Mouse (Mus musculus) embryonic facial prominence, embryonic 10.5 days (tissue): Measurements from ENCODE around the gene Med6. TPM values are rescaled to one million over a fixed set of nuclear protein-coding genes. Genes with fewer than 3 reads are reported as not detected.

ENCODE experiments used
- DNase-seq: peaks from one replicate; pipeline ENCODE4 v3.0.0-alpha.2; 2017; ENCODE audit warnings: low spot score
- H3K27ac ChIP-seq: fragments of 300-500 bp; sonication (generic); replicated peaks from 2 replicates; pipeline ENCODE4 v1.5.1; 2016; ENCODE audit warnings: mild to moderate bottlenecking
- H3K27me3 ChIP-seq: fragments of 300-500 bp; sonication (generic); replicated peaks from 2 replicates; pipeline ENCODE4 v1.6.1; 2016; ENCODE audit warnings: low read depth, mild to moderate bottlenecking; ENCODE audit not compliant: poor library complexity, severe bottlenecking
- H3K36me3 ChIP-seq: fragments of 300-500 bp; sonication (generic); replicated peaks from 2 replicates; pipeline ENCODE4 v1.6.1; 2016; ENCODE audit warnings: mild to moderate bottlenecking, moderate library complexity
- H3K4me1 ChIP-seq: fragments of 300-500 bp; sonication (generic); 2 replicates; pipeline ENCODE4 v1.6.1; 2016
- H3K4me3 ChIP-seq: fragments of 300-500 bp; sonication (generic); 2 replicates; pipeline ENCODE4 v1.5.1; 2016; ENCODE audit warnings: mild to moderate bottlenecking, moderate library complexity
- H3K9me3 ChIP-seq: fragments of 300-500 bp; sonication (generic); 2 replicates; pipeline ENCODE4 v1.6.1; 2016; ENCODE audit warnings: mild to moderate bottlenecking
- WGBS: fragments of 180-500 bp; shearing (Covaris S2); methylation state at CpG from one replicate; pipeline ENCODE4 v1.1.7; 2016; 5-methylcytosine and 5-hydroxymethylcytosine counted together
- polyA plus RNA-seq: library from polyadenylated mRNA; unstranded; fragments of >200 nt; fragmentation: Nextera tagmentation; extraction: Ambion mirVana; gene quantifications from 2 replicates; pipeline ENCODE4 v1.2.1, GENCODE M21; 2016

Med6 gene
- polyA plus RNA-seq, result 88.4 and 90.9 TPM in 2 replicates

DNA sequence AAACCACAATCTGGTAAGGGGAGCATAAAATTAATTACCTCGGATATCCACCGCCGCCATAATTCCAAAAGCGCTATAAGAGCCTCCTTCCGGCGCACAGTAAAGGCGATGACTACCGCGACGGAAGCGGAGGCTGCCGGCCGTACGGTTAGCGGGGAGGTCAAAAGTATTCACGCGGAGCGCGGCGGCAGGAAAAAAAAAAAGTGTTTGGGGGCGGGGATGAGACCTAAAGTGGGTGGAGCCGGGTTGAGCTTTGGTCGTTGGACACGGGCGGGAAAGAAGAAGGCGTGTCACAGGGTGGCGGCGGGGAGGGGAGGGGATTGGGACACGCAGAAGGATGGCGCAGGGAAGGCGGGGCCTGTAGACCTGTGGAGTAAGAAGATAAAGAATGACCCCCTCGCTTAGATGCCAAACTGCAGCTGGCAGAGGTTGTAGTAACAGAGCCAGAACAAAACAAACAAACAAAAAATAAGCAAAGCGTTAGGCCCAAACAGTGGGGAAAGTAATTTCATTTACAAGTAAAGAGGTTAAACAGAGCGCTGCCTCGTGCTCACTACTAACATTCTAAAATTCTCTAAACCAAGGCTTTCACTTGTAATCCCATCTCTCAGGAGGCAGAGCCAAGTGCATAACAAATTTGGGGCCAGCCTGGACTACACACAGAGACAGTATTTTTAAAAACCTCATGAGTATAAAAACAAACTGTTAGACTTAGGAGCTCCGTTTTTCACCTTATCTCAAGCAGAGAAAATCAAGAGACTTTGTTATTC, at the start of gene Med6:
Gene Med6 (minus strand): TSS at position 107 of the 770 bp plus-strand sequence.
- H3K27me3 ChIP-seq, result no peaks in the 10 kb centered on the region
- peaks cover 7% of the 10 kb centered on the region; the same call in 1 of the 2 replicates for H3K4me1 ChIP-seq
- 2% methylated on average over 36 of the region's 36 CpGs for WGBS
- no peaks in the 10 kb centered on the region for H3K9me3 ChIP-seq
- peak; percentile 98 for DNase-seq
- H3K36me3 ChIP-seq, result peaks cover 12% of the 10 kb centered on the region
- H3K4me3 ChIP-seq, result peak within 1 kb of the TSS; percentile 83
- H3K27ac ChIP-seq, result peak within 1 kb of the TSS; percentile 86

DNA sequence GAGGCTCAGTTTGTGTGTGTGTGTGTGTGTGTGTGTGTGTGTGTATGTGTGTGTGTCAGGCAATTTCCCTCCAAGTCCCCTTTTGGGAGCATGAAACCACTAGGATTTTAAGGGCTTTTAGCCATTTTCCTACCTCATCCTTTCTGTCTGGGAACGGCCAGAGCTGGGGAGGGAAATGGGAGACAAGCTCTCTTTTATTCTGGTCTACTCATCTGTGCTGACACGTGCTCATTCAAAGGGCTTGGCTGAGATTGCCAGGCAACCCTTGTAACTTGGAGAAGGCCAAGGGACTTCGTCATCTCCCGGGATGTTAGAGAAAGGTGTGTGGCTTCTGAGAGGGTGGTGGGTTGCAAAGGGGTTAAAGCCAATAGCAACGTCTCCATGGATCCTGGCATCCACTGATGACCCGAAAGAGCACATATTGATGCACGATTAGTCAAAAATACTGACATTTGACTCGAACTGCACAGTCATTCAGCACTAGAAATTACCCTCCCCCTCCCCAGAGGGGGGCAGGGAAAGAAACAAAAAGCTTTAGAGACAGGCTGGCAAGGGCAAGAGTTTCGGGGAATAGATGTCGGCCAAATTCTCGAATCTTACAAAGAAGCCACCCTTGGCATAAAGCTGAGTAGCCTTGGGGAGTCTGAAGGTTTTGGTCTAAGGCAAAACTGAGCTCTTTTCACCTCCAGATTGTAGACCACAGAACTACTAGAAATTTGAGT, 47.7 kb upstream of the Med6 start:
- 52% methylated on average over 11 of the region's 11 CpGs for WGBS
- Histone ChIP-seq H3K4me1 (peaks cover 10% of the 10 kb centered on the region; the same call in 1 of the 2 replicates), H3K4me3 (no peak overlapping the region), H3K27ac (no peak overlapping the region), H3K27me3 (no peaks in the 10 kb centered on the region), H3K36me3 (no peaks in the 10 kb centered on the region), H3K9me3 (no peaks in the 10 kb centered on the region)
- DNase-seq, result no peak

DNA sequence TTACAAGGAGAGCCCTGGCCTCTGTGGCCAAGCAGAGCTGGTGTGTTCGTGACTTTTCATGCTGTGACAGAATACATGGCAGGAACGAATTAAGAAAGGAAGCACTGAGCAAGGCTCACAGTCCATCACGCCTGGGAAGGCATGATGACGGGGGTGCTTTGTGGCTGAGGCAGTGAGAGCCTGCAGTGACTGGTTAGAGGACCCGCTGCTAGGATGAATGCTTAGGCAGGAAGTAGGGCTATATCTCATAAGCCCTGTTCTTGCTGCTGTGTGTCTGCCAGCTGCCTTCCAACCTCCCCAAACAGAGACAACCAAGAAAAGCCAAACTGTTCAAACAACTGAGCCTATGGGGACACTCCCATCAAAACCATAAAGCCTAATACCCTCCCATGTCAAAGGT, 45.8 kb upstream of the Med6 start:
- peaks cover 10% of the 10 kb centered on the region; the same call in 1 of the 2 replicates for H3K4me1 ChIP-seq
- 79% methylated on average over 5 of the region's 5 CpGs for WGBS

DNA sequence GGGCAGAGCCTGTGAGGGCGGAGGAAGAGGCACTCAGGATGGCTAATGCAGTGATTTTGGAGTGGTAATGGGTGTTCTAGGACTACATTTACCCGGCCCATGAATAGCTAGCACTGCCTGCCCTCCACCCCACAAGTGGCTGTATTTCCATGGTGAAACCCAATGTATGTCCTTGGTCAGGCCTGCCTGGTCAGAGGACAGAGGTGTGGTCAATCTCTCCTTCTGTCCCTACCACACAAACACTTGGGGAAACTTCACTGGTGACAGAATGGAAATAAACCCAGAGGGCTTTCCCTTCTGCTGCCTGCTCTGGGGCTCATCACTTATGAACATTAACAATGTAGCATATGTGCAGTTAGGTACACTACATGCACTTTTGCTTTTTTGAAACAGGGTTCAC, 38.4 kb upstream of the Med6 start:
- Histone ChIP-seq H3K4me3 (no peak overlapping the region), H3K27me3 (peaks cover 58% of the 10 kb centered on the region)
- WGBS, result 78% methylated on average over 2 of the region's 2 CpGs

More for the DNA sequence above, 45.8 kb upstream of the Med6 start:
- H3K27me3 ChIP-seq, result no peaks in the 10 kb centered on the region
- H3K36me3 ChIP-seq, result no peaks in the 10 kb centered on the region
- no peak overlapping the region for H3K4me3 ChIP-seq
- no peak for DNase-seq
- no peaks in the 10 kb centered on the region for H3K9me3 ChIP-seq
- H3K27ac ChIP-seq, result no peak overlapping the region

DNA sequence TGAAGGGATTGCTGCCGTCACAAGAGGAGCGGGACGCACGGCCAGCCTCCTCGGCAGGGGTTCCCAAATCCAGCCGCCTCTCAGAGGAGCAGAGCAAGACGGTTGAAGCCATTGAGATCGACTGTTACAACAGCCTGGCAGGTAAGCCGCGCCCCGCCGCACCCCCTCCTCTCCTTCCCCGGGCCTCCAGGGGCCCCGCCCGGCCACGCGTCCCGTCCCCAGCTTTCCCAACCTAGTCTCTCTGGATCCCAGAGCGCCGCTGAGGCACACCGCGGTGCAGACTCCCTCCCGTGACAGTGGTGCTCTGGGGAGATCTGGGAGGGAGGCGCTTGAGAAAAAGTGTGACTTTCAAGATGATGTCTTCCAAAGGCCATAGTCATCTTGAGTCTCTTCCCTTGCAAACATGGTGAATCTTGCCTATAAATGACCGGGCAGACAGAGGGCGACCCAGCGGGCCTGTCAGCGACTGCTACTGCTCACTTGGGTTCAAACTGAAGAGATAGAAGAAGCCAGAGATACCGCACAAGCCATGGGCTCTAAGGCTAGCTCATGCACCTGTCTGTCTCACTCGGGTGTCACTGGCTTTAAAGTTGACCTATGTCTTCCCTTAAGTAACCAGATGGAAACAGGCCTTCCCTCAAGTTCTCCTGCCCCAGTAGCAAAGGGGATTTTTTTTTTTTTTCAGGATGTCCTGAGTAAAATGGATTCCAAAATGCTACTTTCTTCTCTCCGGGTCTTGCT, 37.0 kb upstream of the Med6 start:
- WGBS, result 2% methylated on average over 31 of the region's 31 CpGs
- no peaks in the 10 kb centered on the region for H3K36me3 ChIP-seq
- peak overlapping the region; percentile 75 for H3K4me3 ChIP-seq
- H3K27me3 ChIP-seq, result peaks cover 68% of the 10 kb centered on the region
- peak; percentile 55 for DNase-seq
- H3K4me1 ChIP-seq, result peaks cover 23% of the 10 kb centered on the region
- H3K27ac ChIP-seq, result peak overlapping the region; percentile 84
- H3K9me3 ChIP-seq, result no peaks in the 10 kb centered on the region

More for the DNA sequence above, 38.4 kb upstream of the Med6 start:
- no peak for DNase-seq
- no peaks in the 10 kb centered on the region for H3K9me3 ChIP-seq
- H3K27ac ChIP-seq, result no peak overlapping the region
- H3K4me1 ChIP-seq, result peaks cover 23% of the 10 kb centered on the region
- H3K36me3 ChIP-seq, result no peaks in the 10 kb centered on the region

DNA sequence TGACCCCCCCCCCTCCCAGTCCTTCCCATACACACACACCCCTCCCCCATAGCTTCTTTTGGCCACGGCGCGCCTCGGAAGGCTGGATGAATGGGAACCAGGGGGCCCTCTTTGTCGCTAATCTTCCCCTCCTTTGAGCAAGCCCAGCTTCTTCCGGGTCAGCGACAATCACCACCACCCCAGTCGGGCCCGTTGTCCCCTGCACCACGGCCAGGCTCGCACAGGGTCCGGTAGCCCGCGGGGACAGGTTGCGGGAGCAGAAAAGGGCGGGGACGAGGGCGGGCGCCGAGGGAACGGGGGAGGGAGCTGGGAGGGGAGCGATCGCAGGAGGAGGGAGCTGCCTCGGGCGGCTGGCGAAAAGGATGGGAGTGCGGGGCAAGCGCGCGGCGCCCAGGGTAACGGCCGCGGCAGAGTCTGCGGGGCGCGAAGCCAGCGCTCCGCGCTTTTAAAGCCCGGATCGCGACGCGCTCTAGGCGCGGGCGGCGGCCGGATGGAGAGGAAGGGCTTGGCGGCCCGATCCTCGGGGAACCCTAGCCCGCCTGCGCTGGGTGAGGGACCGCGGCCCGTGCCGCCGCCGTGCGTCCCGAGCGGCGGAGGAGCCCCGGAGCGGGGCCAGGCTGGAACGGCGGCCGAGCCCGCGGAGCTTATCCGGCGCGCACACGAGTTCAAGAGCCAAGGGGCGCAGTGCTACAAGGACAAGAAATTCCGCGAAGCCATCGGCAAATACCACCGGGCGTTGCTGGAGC, 36.3 kb upstream of the Med6 start, which contains the start of gene Ttc9:
Gene Ttc9 (plus strand): TSS at position 335 of the 746 bp plus-strand sequence.
- under 1% methylated on average over 82 of the region's 82 CpGs for WGBS
- peak; percentile 70 for DNase-seq
- Histone ChIP-seq H3K4me3 (peak within 1 kb of the TSS; percentile 75), H3K27me3 (peaks cover 74% of the 10 kb centered on the region), H3K27ac (peak within 1 kb of the TSS; percentile 84), H3K9me3 (no peaks in the 10 kb centered on the region), H3K36me3 (no peaks in the 10 kb centered on the region), H3K4me1 (peaks cover 23% of the 10 kb centered on the region)

DNA sequence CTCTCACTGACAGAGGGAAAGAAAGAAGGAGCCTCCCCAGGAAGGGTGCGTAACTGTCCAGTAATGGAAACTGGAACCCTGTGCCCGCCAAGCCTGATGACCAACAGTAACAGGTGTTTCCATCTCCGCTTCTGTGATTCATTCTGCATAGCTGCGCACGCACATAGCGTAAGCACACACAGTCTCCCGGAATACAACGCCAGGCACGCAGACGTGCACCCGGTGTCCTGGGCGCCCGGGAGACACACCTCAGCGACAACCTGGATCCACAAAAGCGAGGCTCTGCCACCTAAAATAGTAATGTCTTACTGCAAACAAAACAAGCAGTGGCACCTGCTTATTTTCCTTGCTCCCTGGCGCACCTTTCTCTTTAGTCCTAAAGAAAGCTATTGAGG, 35.7 kb upstream of the Med6 start:
- peak; percentile 46 for DNase-seq
- peak overlapping the region; percentile 75 for H3K4me3 ChIP-seq
- H3K27me3 ChIP-seq, result peaks cover 80% of the 10 kb centered on the region
- H3K4me1 ChIP-seq, result peaks cover 23% of the 10 kb centered on the region
- 2% methylated on average over 16 of the region's 16 CpGs for WGBS
- H3K36me3 ChIP-seq, result no peaks in the 10 kb centered on the region
- H3K9me3 ChIP-seq, result no peaks in the 10 kb centered on the region
- peak overlapping the region; percentile 84 for H3K27ac ChIP-seq

DNA sequence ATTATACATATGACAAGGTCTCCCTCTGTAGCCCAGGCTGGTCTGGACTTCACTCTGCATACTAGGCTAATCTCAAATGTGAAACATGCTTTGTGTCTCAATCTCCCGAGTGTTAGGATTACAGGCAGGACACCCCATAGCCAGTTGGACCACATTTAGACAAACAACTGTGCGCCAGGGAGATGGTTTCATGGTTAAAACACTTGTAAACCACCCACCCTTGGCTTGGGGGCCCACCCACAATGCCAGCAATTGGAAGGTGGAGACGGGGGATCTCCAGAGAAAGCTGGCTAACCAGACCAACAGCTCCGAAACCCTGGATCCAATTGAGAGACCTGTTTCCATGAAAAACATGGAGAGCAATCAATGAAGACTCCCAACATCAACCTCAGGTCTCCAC, 33.3 kb upstream of the Med6 start:
- peaks cover 23% of the 10 kb centered on the region for H3K4me1 ChIP-seq
- H3K9me3 ChIP-seq, result no peaks in the 10 kb centered on the region
- 80% methylated on average over 4 of the region's 4 CpGs for WGBS
- no peak for DNase-seq
- H3K27me3 ChIP-seq, result peaks cover 72% of the 10 kb centered on the region
- H3K4me3 ChIP-seq, result no peak overlapping the region
- no peak overlapping the region for H3K27ac ChIP-seq
- no peaks in the 10 kb centered on the region for H3K36me3 ChIP-seq

DNA sequence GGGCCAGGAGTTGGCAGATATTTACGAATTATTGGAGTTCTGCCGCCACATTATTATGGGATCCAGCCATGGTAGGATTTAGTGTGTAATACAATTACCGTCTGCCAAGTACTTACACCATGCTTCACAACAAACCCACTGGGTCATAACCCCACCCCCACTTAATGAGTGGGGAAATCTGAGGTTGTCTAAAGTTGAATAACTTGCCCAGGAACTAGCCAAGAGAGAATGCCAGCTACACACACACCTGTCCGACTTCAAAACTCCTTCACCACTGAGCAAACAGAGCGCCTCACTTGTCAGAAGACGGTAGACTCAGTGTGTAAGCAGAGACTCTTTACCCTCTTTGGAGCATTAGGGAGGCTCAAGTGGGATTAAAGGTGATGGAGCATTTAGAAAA, 32.6 kb upstream of the Med6 start:
- Histone ChIP-seq H3K9me3 (no peaks in the 10 kb centered on the region), H3K4me3 (no peak overlapping the region), H3K36me3 (no peaks in the 10 kb centered on the region), H3K4me1 (peaks cover 23% of the 10 kb centered on the region), H3K27ac (no peak overlapping the region), H3K27me3 (peaks cover 66% of the 10 kb centered on the region)
- no peak for DNase-seq
- WGBS, result 80% methylated on average over 6 of the region's 6 CpGs

DNA sequence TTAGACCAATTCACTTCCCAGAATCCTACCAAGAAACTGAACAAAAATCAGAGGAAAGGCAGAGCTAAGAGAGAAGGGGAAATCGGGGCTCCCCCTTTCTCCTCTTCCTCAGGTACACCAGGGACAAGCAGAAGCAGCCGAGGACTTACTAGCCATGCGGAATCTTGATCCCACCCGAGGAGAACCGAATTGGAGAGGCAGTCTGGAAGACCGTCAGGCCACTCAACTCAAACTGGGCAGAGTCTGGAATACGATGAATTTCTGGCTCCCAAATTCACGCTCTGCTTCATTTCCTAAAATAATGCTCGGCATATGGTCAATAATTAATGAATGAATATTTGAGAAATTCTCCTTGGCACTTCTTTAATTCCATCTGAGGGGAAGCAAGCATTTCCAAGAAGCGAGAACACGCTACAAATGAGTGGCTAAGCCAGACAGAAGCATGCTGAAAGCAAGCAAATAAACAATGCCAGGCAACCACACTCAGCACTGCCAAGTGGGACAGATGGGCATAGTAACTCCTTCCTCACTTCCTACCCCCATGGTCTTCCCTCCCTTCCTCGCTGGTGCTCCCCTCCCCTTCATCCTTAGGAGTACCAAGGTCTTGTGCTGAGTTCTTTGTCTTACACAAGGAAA, 31.5 kb upstream of the Med6 start:
- Histone ChIP-seq H3K4me1 (peaks cover 12% of the 10 kb centered on the region), H3K27me3 (peaks cover 55% of the 10 kb centered on the region)
- 83% methylated on average over 12 of the region's 12 CpGs for WGBS

DNA sequence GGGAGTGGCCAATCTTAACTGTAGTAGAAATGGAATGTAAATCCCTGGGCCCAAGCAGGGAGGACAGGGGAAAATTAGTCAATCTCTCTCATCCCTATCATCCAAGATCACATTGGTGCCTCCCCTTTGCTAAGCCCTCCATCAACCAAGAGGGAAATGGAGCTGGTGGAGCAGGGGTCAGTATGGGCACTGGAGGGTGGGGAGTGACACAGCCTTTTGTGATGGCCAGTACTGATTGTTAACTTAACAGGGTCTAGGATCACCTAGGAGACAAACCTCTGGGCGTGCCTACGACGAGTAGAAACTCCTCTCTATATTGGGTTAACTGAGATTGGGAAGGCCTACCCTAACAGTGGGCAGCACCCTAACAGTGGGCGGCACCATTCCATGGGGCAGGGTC, 28.6 kb upstream of the Med6 start:
- WGBS, result 75% methylated on average over 4 of the region's 4 CpGs
- Histone ChIP-seq H3K9me3 (no peaks in the 10 kb centered on the region), H3K36me3 (no peaks in the 10 kb centered on the region), H3K4me3 (no peak overlapping the region), H3K27me3 (peaks cover 25% of the 10 kb centered on the region), H3K27ac (no peak overlapping the region), H3K4me1 (no peaks in the 10 kb centered on the region)
- no peak for DNase-seq

More for the DNA sequence above, 31.5 kb upstream of the Med6 start:
- no peaks in the 10 kb centered on the region for H3K36me3 ChIP-seq
- no peak for DNase-seq
- H3K9me3 ChIP-seq, result no peaks in the 10 kb centered on the region
- H3K4me3 ChIP-seq, result no peak overlapping the region
- no peak overlapping the region for H3K27ac ChIP-seq
